Mouse (Mus musculus) kidney, postnatal 36 days (tissue): ENCODE results near the gene Rpl31.

Source experiments
- DNase-seq, 2 experiments: peaks; one replicate each; pipeline ENCODE4 v3.0.0; 2021 to 2022; ENCODE audit warnings: mixed read lengths in 2 of 2

Rpl31 gene

DNA sequence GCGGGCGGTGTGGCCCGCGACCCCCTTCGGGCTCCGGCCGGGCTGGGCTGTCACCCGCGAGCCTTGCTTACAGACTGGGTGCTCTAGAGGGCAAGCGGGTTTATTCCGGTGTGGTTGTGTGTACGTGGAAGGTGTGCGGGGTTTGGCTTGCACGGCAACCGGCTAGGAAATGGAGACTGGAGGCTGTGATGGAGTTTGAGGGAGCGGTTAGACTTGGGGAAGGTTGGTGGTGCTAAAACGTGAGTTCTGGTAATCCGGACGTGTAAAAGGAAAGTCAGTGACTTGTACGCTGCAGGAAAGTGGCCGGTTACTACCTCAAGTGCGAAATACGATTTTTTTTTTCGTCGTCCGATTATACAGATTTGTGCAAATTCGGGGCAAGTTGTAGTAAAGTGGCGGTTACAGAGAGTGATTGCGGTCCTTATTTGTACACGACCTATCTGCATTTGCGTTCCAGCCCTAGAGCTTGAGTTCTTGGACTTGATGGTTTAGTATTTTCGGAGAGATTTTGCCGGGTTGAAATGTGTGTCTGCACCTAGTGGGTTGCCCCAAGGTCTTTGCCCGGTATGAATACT, 712 bp downstream of the Rpl31 start:
- DNase-seq: peak; percentile 5 to 45

DNA sequence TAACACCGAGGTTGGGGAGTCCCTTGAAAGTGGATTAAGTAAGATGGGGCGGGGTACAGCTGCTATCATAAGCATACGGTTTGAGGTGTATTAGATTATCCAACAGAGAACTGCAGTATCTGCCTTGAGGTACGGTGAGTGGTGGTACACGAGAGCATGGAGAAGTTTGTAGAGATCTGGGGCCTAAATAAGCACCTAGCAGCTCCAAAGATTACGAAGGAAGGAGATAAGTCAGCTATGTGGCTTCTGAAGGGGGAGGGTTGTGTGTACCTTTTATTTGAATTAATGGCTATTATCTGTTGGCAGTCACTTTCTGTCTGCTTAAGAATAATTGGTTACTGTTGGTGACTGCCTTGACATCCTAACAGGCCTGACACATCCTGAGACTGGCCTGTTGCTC, 2.8 kb downstream of the Rpl31 start:
- DNase-seq: no peak

DNA sequence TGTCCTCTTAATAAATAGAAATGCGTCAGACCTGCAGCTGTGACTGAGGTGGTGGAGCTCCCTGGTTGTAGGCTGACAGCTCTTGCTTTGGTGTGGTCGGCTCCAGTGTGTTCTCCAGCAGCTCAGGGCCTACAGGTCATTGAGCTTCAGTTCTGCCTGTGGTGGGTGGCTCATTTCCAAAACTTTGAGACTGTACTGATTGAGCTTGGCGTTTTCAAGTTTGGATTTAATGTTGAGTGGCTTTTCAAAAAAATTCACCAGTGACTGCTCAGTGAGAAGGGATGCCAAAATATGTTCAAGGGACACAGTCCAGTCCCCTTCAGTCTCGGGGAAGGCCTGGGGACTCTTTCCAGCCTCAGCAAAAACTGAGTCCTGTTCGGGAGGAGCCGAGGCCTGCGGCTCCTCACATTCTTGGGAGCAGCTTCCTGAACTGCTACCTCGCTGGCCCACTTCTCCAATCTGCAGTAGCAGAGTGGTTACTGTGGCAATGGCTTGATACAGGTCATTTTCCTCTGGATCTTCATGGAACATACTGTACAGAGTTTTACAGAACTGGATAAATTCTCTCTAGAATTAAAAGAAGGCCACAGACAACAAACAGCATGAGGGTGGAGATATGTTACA, 4.7 kb downstream of the Rpl31 start:
- DNase-seq: no peak

- no peak for DNase-seq
Measured at GRCm38 (mm10) chr1:39373378-39373777, 5.7 kb downstream of the Rpl31 start.

GRCm38 (mm10) chr1:39374231-39374809, 6.7 kb downstream of the Rpl31 start:
- DNase-seq: no peak

GRCm38 (mm10) chr1:39376121-39376520, 8.5 kb downstream of the Rpl31 start:
- no peak for DNase-seq

GRCm38 (mm10) chr1:39376726-39377240, 9.1 kb downstream of the Rpl31 start:
- DNase-seq: no peak

DNA sequence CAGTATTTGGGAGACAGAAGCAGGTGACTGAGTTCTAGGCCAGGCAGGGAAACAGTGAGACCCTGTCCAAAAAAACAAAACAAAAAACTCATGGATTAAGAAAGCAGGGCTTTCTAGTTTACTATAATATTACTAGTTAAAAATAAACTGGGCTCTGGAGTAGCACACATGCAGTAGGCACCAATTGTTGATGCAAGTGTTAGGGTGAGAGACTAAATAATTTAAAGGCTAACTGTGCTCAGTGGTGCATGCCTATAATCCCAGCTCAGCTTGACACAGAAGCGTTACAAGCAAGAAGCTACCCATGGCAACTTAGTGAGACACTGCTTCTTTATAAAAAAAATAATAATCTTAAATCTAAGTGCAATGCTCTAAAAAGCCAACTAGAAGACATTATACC, 10.9 kb downstream of the Rpl31 start:
- DNase-seq: no peak

GRCm38 (mm10) chr1:39379021-39379420, 11.4 kb downstream of the Rpl31 start:
- DNase-seq: no peak

GRCm38 (mm10) chr1:39381017-39381416, 13.4 kb downstream of the Rpl31 start:
- DNase-seq: no peak

DNA sequence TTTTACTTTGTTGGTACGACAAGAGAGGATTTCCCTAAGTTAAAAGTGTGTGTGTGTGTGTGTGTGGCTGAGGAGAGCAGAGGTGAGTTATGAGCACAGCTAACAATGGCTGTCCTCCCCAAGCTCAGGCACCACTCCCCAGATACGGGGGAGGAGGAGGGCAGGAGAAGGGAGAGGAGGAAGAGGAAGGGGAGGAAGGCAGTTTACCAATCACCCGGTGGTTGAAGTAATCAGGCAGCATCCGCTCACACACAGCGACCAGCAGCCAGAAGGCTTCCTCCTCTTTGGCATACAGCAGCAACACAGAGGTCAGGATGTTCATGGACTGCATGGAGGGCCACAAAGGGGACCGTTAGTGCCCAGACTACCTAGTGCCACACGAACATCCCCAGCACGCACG, 17.3 kb downstream of the Rpl31 start:
- no peak for DNase-seq

- no peak for DNase-seq
Measured at GRCm38 (mm10) chr1:39386456-39386855, 18.8 kb downstream of the Rpl31 start.

- DNase-seq: no peak
Measured at GRCm38 (mm10) chr1:39387497-39387896, 19.9 kb downstream of the Rpl31 start.

GRCm38 (mm10) chr1:39388163-39388562, 20.5 kb downstream of the Rpl31 start:
- no peak for DNase-seq

GRCm38 (mm10) chr1:39389338-39389737, 21.7 kb downstream of the Rpl31 start:
- DNase-seq: no peak

- no peak for DNase-seq
Measured at GRCm38 (mm10) chr1:39391652-39392051, 24.0 kb downstream of the Rpl31 start.

GRCm38 (mm10) chr1:39392189-39392588, 24.5 kb downstream of the Rpl31 start:
- DNase-seq: peak; percentile 70 to 89

DNA sequence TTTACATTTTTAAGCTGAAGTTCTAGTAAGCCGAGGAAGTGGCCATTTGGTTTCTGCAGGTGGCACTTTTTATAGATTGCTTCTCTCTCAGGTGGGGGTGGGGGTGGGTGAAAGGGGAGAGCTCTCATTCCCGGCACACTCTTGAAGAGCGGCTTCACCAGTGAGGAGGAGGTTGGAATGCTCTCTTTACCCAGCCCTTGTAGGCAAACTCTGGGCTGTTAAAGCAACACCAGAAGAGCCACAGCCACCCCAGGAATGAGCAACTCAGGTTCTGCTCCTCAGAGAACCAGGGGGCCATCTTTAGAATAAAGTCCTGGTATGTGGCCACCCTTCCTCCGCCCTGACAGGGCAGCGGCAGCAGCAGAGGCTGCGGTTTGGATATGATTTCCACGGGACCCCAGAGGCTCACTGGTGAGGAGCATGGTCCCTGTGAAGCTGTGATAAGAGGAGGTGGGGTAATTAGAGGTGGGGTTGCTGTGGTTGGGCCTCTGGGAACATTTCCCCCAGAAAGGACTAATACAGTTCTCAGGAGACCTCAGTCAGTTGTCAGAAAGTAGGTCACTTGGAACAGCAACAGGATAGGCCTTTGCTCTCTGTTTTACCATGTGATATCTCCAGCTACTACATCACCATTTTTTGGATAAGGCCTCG, 25.7 kb downstream of the Rpl31 start:
- DNase-seq: no peak

GRCm38 (mm10) chr1:39394096-39394495, 26.5 kb downstream of the Rpl31 start:
- DNase-seq: peak; percentile 33 to 43

- no peak for DNase-seq
Measured at GRCm38 (mm10) chr1:39394650-39395049, 27.0 kb downstream of the Rpl31 start.

GRCm38 (mm10) chr1:39396347-39396746, 28.7 kb downstream of the Rpl31 start:
- no peak for DNase-seq

GRCm38 (mm10) chr1:39398284-39398683, 30.6 kb downstream of the Rpl31 start:
- no peak for DNase-seq

DNA sequence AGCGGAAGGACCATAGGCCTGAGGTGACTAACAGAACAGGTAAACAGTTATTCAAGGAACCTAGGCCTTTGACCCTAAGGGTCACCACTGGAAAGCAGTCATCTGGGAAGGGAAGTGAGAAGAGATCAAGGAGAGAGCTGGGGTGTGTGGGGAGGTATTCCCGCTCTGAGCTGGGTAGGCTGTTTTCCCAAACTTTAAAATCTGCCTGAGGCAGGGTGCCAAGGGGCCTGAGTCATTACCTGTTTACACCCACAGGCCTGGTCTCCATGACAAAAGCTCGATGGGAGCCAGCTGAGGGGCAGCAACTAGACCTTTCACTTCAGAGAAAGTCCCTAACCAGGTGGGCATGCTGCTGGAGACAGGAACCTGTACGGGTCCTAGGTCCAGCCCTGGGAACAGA, 31.6 kb downstream of the Rpl31 start:
- DNase-seq: no peak

DNA sequence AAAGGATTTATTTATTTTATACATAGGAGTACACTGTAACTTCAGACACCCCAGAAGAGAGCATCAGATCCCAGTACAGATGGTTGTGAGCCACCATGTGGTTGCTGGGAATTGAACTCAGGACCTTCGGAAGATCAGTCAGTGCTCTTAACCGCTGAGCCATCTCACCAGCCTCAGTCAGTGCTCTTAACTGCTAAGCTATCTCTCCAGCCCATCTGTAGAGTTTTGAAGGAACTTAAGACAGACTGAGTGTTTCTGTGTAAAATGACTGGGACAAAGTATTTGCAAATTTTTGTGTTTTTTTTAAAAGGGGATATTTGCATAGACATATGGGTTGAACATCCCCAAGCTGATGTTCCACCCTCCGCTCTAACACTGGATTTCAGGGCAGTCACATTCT, 32.5 kb downstream of the Rpl31 start:
- no peak for DNase-seq
